25 mouse cellular contexts compared by ENCODE assay signal in the genomic region with DNA sequence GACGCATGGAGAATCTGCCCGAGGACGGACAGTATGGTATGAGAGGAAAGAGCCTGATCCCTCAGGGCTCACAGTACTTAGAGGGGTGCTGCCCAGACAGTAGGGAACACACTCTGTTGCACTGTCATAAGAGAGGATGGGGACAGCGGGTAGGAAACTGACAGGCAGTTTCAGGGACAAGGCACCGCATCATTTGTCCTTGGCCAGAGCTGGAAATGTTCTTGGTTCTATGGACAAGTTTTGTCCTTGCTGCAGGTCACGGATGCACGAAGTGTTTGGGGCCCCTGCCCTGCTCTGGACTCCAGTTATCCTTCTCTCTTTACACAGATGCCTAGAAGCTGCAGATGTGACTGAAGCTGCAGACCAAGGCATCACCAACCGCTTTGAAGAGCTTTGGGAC.
"Had no signal": no experiment of that assay in that cellular context is flagged by ENCODE, and none has a peak within 500 bp of the region (broad histone marks: within the 10 kb centered on the region; RNA-seq: fewer than 3 reads in every experiment).

No protein-coding gene starts in this region.

- H3K4me3 ChIP-seq: gastrocnemius, adult 2 months; heart, embryonic 10.5 days; heart, embryonic 12.5 days; hindbrain, embryonic 10.5 days; hindbrain, embryonic 12.5 days; intestine, embryonic 15.5 days; layer of hippocampus, adult 2 months; left cerebral cortex, adult 2 months; limb, embryonic 13.5 days; limb, embryonic 15.5 days had no signal

- H3K27me3 ChIP-seq: heart, embryonic 12.5 days; hindbrain, embryonic 12.5 days; intestine, embryonic 15.5 days; limb, embryonic 13.5 days; limb, embryonic 15.5 days had no signal

- ATAC-seq: hindbrain, embryonic 16.5 days; inflammation-experienced regulatory T-cells, adult 6 months; intestine, embryonic 15.5 days; intestine, postnatal 0 days had no signal

- DNase-seq: gastrocnemius, adult 2 months; gastrocnemius, postnatal 10 days; gastrocnemius, postnatal 25 days; heart, adult 18-20 months; heart, postnatal 10 days; heart, postnatal 4 days; kidney, adult 18-20 months; kidney, adult 8-10 months; kidney, postnatal 10 days; kidney, postnatal 25 days; kidney, postnatal 4 days had no signal

- H3K9me3 ChIP-seq: heart, embryonic 10.5 days; heart, embryonic 12.5 days; hindbrain, embryonic 10.5 days; hindbrain, embryonic 12.5 days; intestine, embryonic 15.5 days; limb, embryonic 13.5 days; limb, embryonic 15.5 days had no signal

- H3K27ac ChIP-seq: gastrocnemius, adult 2 months; hindbrain, embryonic 10.5 days; hindbrain, embryonic 12.5 days; hindbrain, embryonic 14.5 days; intestine, embryonic 15.5 days; layer of hippocampus, adult 2 months; left cerebral cortex, adult 2 months; limb, embryonic 13.5 days; limb, embryonic 15.5 days; liver, embryonic 14.5 days had no signal

- H3K4me1 ChIP-seq: hindbrain, embryonic 12.5 days; intestine, embryonic 15.5 days; limb, embryonic 13.5 days; limb, embryonic 15.5 days had no signal
